Mouse (Mus musculus): Measurements from ENCODE around the gene Aldh1l1. TPM values are rescaled to one million over a fixed set of nuclear protein-coding genes. Genes with fewer than 3 reads are reported as not detected.

The Aldh1l1 gene
- 1.00 and 1.2 TPM in 2 replicates for polyA plus RNA-seq (2014; fragmentation: Nextera tagmentation; extraction: Ambion mirVana)

GRCm38 (mm10) chr6:90486176-90486921 lies at the start of gene Aldh1l1:
Gene Aldh1l1 (plus strand): TSS chr6:90486427.
- Histone ChIP-seq H3K9ac (ENCODE audit: low read depth, low read length) (no peak within 1 kb of the TSS), H3K4me2 (no peak within 1 kb of the TSS), H3K36me3 (ENCODE audit: control insufficient read depth, insufficient read depth, low read length) (no peaks in the 10 kb centered on the region), H3K9me3 (replicated peaks; ENCODE audit: control insufficient read depth, low read length) (no peaks in the 10 kb centered on the region), H3K4me3 (ENCODE audit: low read depth, low read length) (no peak within 1 kb of the TSS), H3K27ac (ENCODE audit: low read depth, low read length) (no peak within 1 kb of the TSS), H3K27me3 (ENCODE audit: control insufficient read depth, insufficient read depth, low read length) (no peaks in the 10 kb centered on the region), H3K4me1 (ENCODE audit: control insufficient read depth, insufficient read depth, low read length) (no peaks in the 10 kb centered on the region)
- 75% methylated on average over 12 of the region's 12 CpGs for whole genome bisulfite sequencing (ENCODE audit: insufficient replicate concordance)
- no peak for ATAC-seq (replicated peaks; ENCODE audit: insufficient number of reproducible peaks, low FRiP score, low TSS enrichment)

- WGBS (ENCODE audit: insufficient replicate concordance), result 80% methylated on average over 3 of the region's 3 CpGs
- Histone ChIP-seq H3K4me2 (no peak overlapping the region), H3K9me3 (replicated peaks; ENCODE audit: control insufficient read depth, low read length) (no peaks in the 10 kb centered on the region), H3K4me1 (ENCODE audit: control insufficient read depth, insufficient read depth, low read length) (no peaks in the 10 kb centered on the region), H3K27ac (ENCODE audit: low read depth, low read length) (no peak overlapping the region), H3K27me3 (ENCODE audit: control insufficient read depth, insufficient read depth, low read length) (no peaks in the 10 kb centered on the region; the same call in 1 of the 2 replicates), H3K36me3 (ENCODE audit: control insufficient read depth, insufficient read depth, low read length) (no peaks in the 10 kb centered on the region), H3K9ac (ENCODE audit: low read depth, low read length) (no peak overlapping the region), H3K4me3 (ENCODE audit: low read depth, low read length) (no peak overlapping the region)
- no peak for ATAC-seq (replicated peaks; ENCODE audit: insufficient number of reproducible peaks, low FRiP score, low TSS enrichment)
These were observed 49.2 kb upstream of the Aldh1l1 start for GRCm38 (mm10) chr6:90437041-90437440.

- Histone ChIP-seq H3K4me1 (ENCODE audit: control insufficient read depth, insufficient read depth, low read length) (no peaks in the 10 kb centered on the region), H3K27me3 (ENCODE audit: control insufficient read depth, insufficient read depth, low read length) (no peaks in the 10 kb centered on the region), H3K9ac (ENCODE audit: low read depth, low read length) (no peak overlapping the region), H3K36me3 (ENCODE audit: control insufficient read depth, insufficient read depth, low read length) (no peaks in the 10 kb centered on the region), H3K4me3 (ENCODE audit: low read depth, low read length) (no peak overlapping the region), H3K9me3 (replicated peaks; ENCODE audit: control insufficient read depth, low read length) (no peaks in the 10 kb centered on the region), H3K4me2 (no peak overlapping the region), H3K27ac (ENCODE audit: low read depth, low read length) (no peak overlapping the region)
- no peak for ATAC-seq (replicated peaks; ENCODE audit: insufficient number of reproducible peaks, low FRiP score, low TSS enrichment)
- 49% methylated on average over 4 of the region's 4 CpGs for WGBS (ENCODE audit: insufficient replicate concordance)
These were observed 39.3 kb upstream of the Aldh1l1 start for GRCm38 (mm10) chr6:90446883-90447282.

- Histone ChIP-seq H3K27me3 (ENCODE audit: control insufficient read depth, insufficient read depth, low read length) (no peaks in the 10 kb centered on the region), H3K27ac (ENCODE audit: low read depth, low read length) (no peak overlapping the region), H3K4me3 (ENCODE audit: low read depth, low read length) (no peak overlapping the region), H3K4me2 (no peak overlapping the region), H3K9me3 (replicated peaks; ENCODE audit: control insufficient read depth, low read length) (no peaks in the 10 kb centered on the region), H3K4me1 (ENCODE audit: control insufficient read depth, insufficient read depth, low read length) (no peaks in the 10 kb centered on the region), H3K9ac (ENCODE audit: low read depth, low read length) (no peak overlapping the region), H3K36me3 (ENCODE audit: control insufficient read depth, insufficient read depth, low read length) (no peaks in the 10 kb centered on the region)
- ATAC-seq (replicated peaks; ENCODE audit: insufficient number of reproducible peaks, low FRiP score, low TSS enrichment), result no peak
- 20% methylated on average over 7 of the region's 7 CpGs for WGBS (ENCODE audit: insufficient replicate concordance)
These were observed 36.0 kb upstream of the Aldh1l1 start for GRCm38 (mm10) chr6:90450179-90450578.

GRCm38 (mm10) chr6:90450697-90451096 lies 35.5 kb upstream of the Aldh1l1 start:
- peak; percentile 16; the same call in 1 of the 2 replicates for ATAC-seq (replicated peaks; ENCODE audit: insufficient number of reproducible peaks, low FRiP score, low TSS enrichment)
- Histone ChIP-seq H3K4me2 (no peak overlapping the region), H3K27me3 (ENCODE audit: control insufficient read depth, insufficient read depth, low read length) (no peaks in the 10 kb centered on the region), H3K9me3 (replicated peaks; ENCODE audit: control insufficient read depth, low read length) (no peaks in the 10 kb centered on the region), H3K27ac (ENCODE audit: low read depth, low read length) (no peak overlapping the region), H3K4me3 (ENCODE audit: low read depth, low read length) (no peak overlapping the region), H3K4me1 (ENCODE audit: control insufficient read depth, insufficient read depth, low read length) (no peaks in the 10 kb centered on the region), H3K9ac (ENCODE audit: low read depth, low read length) (no peak overlapping the region), H3K36me3 (ENCODE audit: control insufficient read depth, insufficient read depth, low read length) (no peaks in the 10 kb centered on the region)
- 68% methylated on average over 5 of the region's 5 CpGs for WGBS (ENCODE audit: insufficient replicate concordance)

- H3K4me2 ChIP-seq, result no peak overlapping the region
- H3K9me3 ChIP-seq (replicated peaks; ENCODE audit: control insufficient read depth, low read length), result no peaks in the 10 kb centered on the region
- H3K4me3 ChIP-seq (ENCODE audit: low read depth, low read length), result no peak overlapping the region
- 81% methylated on average over 5 of the region's 5 CpGs for WGBS (ENCODE audit: insufficient replicate concordance)
- H3K9ac ChIP-seq (ENCODE audit: low read depth, low read length), result no peak overlapping the region
- ATAC-seq (replicated peaks; ENCODE audit: insufficient number of reproducible peaks, low FRiP score, low TSS enrichment), result no peak
- H3K27me3 ChIP-seq (ENCODE audit: control insufficient read depth, insufficient read depth, low read length), result no peaks in the 10 kb centered on the region
- H3K4me1 ChIP-seq (ENCODE audit: control insufficient read depth, insufficient read depth, low read length), result no peaks in the 10 kb centered on the region
- H3K36me3 ChIP-seq (ENCODE audit: control insufficient read depth, insufficient read depth, low read length), result no peaks in the 10 kb centered on the region
- H3K27ac ChIP-seq (ENCODE audit: low read depth, low read length), result no peak overlapping the region
These were observed 34.7 kb upstream of the Aldh1l1 start for GRCm38 (mm10) chr6:90451512-90451911.

- no peaks in the 10 kb centered on the region for H3K36me3 ChIP-seq (ENCODE audit: control insufficient read depth, insufficient read depth, low read length)
- no peak overlapping the region for H3K4me3 ChIP-seq (ENCODE audit: low read depth, low read length)
- H3K4me2 ChIP-seq, result no peak overlapping the region
- ATAC-seq (replicated peaks; ENCODE audit: insufficient number of reproducible peaks, low FRiP score, low TSS enrichment), result no peak
- no peaks in the 10 kb centered on the region for H3K4me1 ChIP-seq (ENCODE audit: control insufficient read depth, insufficient read depth, low read length)
- no peak overlapping the region for H3K27ac ChIP-seq (ENCODE audit: low read depth, low read length)
- no peak overlapping the region for H3K9ac ChIP-seq (ENCODE audit: low read depth, low read length)
- H3K9me3 ChIP-seq (replicated peaks; ENCODE audit: control insufficient read depth, low read length), result no peaks in the 10 kb centered on the region
- H3K27me3 ChIP-seq (ENCODE audit: control insufficient read depth, insufficient read depth, low read length), result no peaks in the 10 kb centered on the region
These were observed 33.6 kb upstream of the Aldh1l1 start for GRCm38 (mm10) chr6:90452603-90453002.

- Histone ChIP-seq H3K27me3 (ENCODE audit: control insufficient read depth, insufficient read depth, low read length) (peaks cover 2% of the 10 kb centered on the region; the same call in 1 of the 2 replicates), H3K4me1 (ENCODE audit: control insufficient read depth, insufficient read depth, low read length) (no peaks in the 10 kb centered on the region), H3K36me3 (ENCODE audit: control insufficient read depth, insufficient read depth, low read length) (no peaks in the 10 kb centered on the region), H3K4me3 (ENCODE audit: low read depth, low read length) (no peak overlapping the region), H3K4me2 (no peak overlapping the region), H3K9me3 (replicated peaks; ENCODE audit: control insufficient read depth, low read length) (no peaks in the 10 kb centered on the region), H3K27ac (ENCODE audit: low read depth, low read length) (no peak overlapping the region), H3K9ac (ENCODE audit: low read depth, low read length) (no peak overlapping the region)
- no peak for ATAC-seq (replicated peaks; ENCODE audit: insufficient number of reproducible peaks, low FRiP score, low TSS enrichment)
- 82% methylated on average over 5 of the region's 5 CpGs for WGBS (ENCODE audit: insufficient replicate concordance)
These were observed 32.5 kb upstream of the Aldh1l1 start for GRCm38 (mm10) chr6:90453751-90454150.

GRCm38 (mm10) chr6:90457421-90457820 lies 28.8 kb upstream of the Aldh1l1 start:
- Histone ChIP-seq H3K9ac (ENCODE audit: low read depth, low read length) (no peak overlapping the region), H3K27me3 (ENCODE audit: control insufficient read depth, insufficient read depth, low read length) (peaks cover 22% of the 10 kb centered on the region), H3K36me3 (ENCODE audit: control insufficient read depth, insufficient read depth, low read length) (no peaks in the 10 kb centered on the region), H3K4me2 (no peak overlapping the region), H3K4me3 (ENCODE audit: low read depth, low read length) (no peak overlapping the region), H3K27ac (ENCODE audit: low read depth, low read length) (no peak overlapping the region), H3K9me3 (replicated peaks; ENCODE audit: control insufficient read depth, low read length) (no peaks in the 10 kb centered on the region), H3K4me1 (ENCODE audit: control insufficient read depth, insufficient read depth, low read length) (no peaks in the 10 kb centered on the region)
- ATAC-seq (replicated peaks; ENCODE audit: insufficient number of reproducible peaks, low FRiP score, low TSS enrichment), result no peak
- 78% methylated on average over 2 of the region's 2 CpGs for WGBS (ENCODE audit: insufficient replicate concordance)

Data from heart, embryonic 11.5 days (tissue).